Mouse (Mus musculus): ENCODE data around the gene Csf2ra. TPM values are rescaled to one million over a fixed set of nuclear protein-coding genes. Genes with fewer than 3 reads are reported as not detected.
"Not testable (repeated sequence)": the region's sequence is repeated elsewhere in the genome, so short reads cannot be mapped to it uniquely, and the experiment has no call there.

The Csf2ra gene
- total RNA-seq, 2 experiments from 2014 or later: 7.6 to 8.1 TPM

DNA sequence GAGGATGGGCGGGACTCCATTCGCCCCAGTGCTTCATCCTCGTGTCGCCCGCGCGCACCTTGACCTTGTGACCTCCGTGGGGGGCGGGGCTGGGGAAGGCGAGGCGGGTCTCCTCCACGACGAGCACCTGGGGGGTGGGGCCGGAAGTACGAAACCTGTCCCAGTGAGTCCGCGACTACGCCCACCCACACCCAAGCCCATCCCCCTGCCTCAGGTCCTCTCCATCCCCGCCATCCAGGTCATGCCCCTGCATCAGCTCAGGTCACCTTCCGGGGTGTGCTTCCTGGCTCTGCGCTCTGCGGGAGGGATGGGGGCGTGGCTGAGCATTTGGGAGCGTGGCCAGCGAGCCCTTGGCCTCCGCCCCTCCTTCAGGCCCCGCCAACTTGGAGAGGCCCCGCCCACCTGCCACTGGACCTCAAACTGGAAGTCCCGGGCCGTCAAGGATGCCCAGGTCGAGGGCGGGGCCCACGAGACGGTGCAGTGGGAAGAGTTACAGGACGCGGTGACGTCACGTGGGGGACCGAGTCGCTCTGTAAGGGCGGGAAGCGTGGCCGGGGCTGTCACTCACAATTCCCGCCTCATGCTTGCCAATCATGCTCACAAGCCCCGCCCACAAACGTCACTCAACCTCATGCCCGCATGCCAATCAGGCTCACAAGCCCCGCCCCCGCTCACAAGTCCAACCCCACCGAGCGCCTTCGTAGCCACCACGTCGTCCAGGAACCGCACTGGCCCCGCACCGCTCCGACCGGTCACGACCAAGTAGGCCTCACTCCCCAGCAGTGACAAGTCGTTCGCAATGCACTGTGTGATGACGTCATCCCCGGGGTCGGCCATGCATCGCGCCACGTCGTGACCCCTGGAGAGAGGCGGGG lies 2.5 kb downstream of the Csf2ra start:
- intact Hi-C loops (cut with DNase I): no loop called here
- DNase-seq (ENCODE audit: low spot score): peak; percentile 9

DNA sequence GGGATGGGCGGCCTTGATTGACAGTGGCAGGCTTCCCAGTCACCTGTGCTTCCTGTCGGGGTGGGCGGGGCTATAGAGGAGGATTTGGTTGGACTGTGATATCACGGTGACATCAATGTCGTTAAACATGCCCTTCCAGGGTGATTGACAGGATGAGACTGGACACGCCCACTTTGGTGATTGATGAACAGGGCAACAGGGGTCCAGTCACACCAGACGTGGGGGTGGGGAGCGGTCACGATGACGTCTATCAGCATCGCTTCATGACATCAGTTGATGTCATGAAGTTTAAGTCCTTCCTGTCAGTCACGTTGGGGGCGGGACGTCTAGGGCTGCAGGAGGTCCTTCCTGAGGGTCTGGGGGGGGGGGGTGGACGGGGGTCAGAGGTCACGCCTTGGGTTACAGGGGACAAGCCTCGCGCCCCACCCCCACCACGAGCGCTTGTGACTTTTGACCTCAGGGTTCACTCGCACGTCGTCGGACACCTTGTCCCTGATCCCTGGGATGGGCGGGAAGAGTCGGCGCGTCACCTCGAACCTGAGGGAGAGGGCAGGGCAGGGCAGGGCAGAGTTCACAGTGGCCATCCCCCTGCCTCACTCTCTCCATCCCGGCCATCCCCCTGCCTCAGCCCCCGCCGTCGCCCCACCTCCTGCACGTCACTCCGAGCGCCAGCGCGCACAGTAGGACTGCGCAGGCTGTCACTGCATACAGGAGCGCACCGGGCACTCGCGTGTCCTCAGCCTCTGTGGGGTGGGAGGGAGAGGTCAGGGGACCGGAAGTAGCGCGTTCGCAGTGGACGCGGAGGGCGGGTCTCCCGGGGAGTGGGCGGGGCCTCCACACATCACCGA lies 3.3 kb downstream of the Csf2ra start:
- intact Hi-C loops (cut with DNase I): no loop called here
- DNase-seq (ENCODE audit: low spot score): no peak

DNA sequence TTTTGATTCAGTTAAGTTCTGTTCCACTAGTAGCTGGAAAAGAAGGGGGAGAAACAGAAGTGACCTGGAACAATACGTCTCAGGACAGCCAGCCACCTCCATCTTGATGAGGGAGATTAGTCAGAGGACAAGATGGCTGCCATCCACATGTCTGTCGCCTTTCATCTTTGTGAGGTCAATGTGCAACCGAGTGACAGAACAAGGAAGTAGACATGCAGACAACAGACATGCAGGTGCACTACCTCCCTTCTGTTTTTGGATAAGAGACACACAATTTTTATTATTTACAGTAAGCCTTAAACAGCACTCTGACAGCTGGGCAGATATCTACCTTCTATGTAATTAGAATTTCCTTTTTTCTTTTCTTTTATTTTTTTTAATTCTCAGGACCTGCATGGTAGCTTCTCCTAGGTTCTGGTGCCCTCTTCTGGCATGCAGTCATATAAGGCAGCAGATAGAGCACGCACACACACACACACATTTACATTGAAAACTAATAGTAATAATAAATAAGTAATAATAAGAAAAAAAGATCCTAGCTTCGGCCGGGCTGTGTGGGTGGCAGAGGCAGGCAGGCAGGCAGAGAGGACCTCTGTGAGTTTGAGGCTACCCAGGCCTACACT lies 4.4 kb downstream of the Csf2ra start:
- DNase-seq (ENCODE audit: low spot score): no peak
- intact Hi-C loops (cut with DNase I): no loop called here

DNA sequence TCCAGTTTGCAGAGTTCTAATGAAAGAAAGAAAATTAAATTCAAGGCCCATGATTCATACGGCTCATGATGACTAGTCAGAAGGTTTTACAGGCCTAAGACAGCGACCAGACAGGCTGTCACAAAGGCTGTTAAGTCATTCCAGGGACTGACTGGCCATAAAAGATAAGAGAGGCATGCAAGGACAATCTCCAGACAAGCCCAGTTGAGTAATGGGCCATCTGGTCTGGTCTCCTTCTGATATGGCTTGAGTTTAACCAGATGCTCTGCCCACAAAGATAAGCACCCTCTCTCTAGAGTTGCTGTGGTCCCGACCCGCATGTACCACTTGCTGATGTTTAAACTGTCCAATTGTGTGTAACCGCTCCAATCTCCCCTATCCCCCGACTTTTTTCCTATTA lies 20.7 kb downstream of the Csf2ra start:
- DNase-seq (ENCODE audit: low spot score); intact Hi-C loops (cut with DNase I): not testable (repeated sequence)

DNA sequence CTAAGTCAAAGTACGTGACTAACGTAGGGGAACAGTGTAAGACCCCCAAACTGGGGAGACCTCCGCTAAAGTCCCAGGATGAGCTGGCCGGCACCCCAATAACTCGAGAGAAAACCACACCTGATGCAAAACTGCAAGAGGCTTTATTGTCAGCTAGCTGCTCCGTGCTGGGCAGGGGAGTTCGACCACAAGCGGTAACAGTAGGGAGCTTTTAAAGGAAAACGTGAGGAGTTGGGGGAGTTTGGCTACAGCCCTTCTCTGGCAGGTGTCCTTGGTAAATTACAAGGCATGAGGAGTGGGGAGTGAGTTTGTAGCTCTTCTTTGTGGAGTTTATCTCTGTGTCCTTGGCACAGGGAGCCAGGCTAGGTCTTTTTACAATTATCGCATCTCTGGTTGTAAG lies 28.4 kb downstream of the Csf2ra start:
- intact Hi-C loops (cut with DNase I): loop anchor here (5.0 kb wide), 1 partner anchor 67 kb away; no protein-coding TSS in a partner anchor
- DNase-seq (ENCODE audit: low spot score): no peak

DNA sequence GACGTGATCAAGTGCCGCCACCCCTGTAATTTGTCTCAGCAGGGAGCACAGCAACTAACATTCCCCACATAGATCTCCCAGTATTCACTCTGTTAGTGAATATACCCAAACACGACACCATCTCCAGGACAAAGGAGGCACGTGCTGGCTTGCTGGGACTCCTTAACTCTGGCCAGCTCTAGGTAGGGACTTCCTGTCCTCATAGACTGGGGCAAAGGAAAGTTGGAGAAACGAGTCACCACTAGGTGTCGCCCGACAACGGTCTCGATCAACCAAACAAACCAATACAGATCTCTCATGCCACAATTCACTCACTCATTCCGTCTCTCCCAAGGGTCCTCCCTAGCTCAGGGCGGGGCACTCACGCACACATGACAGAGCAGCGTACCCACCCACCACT lies 28.9 kb downstream of the Csf2ra start:
- intact Hi-C loops (cut with DNase I): loop anchor here (5.0 kb wide), 1 partner anchor 68 kb away; no protein-coding TSS in a partner anchor
- peak; percentile 71 for DNase-seq (ENCODE audit: low spot score)

DNA sequence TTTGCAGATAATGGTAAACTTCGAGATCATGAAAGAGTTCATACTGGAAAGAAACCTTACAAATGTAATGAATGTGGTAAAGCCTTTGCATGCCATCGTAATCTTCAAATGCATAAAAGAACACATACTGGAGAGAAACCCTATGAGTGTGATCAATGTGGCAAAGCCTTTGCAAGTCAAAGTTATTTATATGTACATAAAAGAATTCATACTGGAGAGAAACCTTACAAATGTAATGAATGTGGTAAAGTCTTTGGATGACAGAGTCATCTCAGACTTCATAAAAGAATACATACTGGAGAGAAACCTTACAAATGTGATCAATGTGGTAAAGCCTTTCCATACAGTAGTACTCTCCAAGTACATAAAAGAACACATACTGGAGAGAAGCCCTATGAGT lies 44.6 kb downstream of the Csf2ra start, which contains the start of gene Gm6020:
TSS of gene Gm6020 (plus strand) at position 301 of the 400 bp plus-strand sequence.
- intact Hi-C loops (cut with DNase I): not testable (repeated sequence)

DNA sequence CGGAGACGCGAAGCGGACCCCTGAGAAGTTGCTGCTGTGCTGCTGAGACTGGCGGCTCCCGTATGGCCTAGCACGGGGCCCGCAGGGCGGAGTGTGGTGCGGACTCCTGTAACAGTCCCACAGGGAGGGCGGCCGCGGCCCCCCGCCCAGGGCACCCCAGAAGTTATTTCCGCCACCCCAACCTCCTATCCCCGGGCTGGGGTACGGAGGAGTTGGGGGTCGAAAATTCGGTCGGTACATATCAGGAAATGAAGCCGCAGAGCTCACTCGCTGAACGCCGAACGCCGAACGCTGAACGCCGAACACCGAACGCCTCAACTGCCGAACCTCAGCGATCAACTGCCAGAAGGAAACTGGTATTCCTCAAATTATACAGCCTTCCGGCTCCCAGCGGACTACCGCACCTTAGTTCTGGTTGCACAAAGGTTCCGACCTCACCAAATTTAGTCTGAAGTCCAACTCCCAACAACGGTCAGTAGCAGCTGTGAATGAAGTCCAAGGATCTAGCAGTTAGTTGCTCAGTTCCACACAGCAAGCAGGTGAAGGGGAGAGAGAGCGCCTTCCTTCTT lies 52.4 kb downstream of the Csf2ra start, which contains the start of gene Gm7102:
TSS of gene Gm7102 (minus strand) at position 554 of the 569 bp plus-strand sequence.
- DNase-seq (ENCODE audit: low spot score): no peak
- intact Hi-C loops (cut with DNase I): no loop called here

More for the DNA sequence above, 44.6 kb downstream of the Csf2ra start, which contains the start of gene Gm6020:
- not testable (repeated sequence) for DNase-seq (ENCODE audit: low spot score)

Other genes with a start within 250 kb of the Csf2ra start
- 10 to 100 TPM; 15.1 to 17.8 TPM for gene Zfp950, start 87.6 kb downstream of the Csf2ra start, total RNA-seq (2021)
- under 1 TPM in 1 of 2 experiments, not detected in 1; 0.16 TPM for gene Gm7102, start 52.1 kb downstream of the Csf2ra start, total RNA-seq (2021)
- gene Gm6020, start 44.5 kb downstream of the Csf2ra start, total RNA-seq (2021): not detected
- not detected for gene Gm21060, start 68.6 kb upstream of the Csf2ra start, total RNA-seq (2021)